ENCODE assay signal across 8 mouse cellular contexts in the genomic region with DNA sequence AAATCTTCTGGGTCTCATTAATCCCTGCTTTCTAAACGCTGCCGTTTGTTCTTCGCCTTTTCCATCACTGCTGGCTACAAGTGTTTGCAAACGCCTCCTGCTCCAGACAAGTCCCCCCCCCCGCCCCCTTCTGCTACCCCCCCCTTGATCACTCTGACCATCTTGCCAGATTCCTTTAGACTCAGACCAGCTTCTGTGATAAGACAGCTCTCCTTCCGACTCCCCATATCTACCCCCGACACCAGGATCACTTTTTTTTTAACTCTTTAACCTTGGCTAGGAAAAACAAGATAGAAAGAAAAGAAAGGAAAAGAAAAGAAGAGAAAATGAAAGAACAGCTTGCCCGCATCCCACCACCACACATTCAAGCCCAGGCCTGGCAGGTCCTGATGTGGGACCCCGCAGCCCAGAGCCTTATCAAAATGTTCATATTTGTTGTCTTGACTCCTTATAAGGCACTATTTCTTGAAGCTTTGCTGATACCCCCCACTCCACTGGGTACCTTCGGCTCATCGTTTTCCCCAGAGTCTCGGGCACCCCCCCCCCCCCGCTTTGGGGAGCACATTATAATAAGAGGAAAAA. TPM values are rescaled to one million over a fixed set of nuclear protein-coding genes. Genes with fewer than 3 reads are reported as not detected.
A peak's percentile ranks its signal among the peaks of the same experiment; 100 is the strongest.
DNase-seq lines count a peak whose midpoint lies in the region; ATAC-seq and TF ChIP-seq lines count a peak whose summit lies in the region.

No protein-coding gene starts in this region.

- no peaks in the 10 kb centered on the region for H3K36me3 ChIP-seq in C2C12 (ENCODE audit: control insufficient read depth, insufficient read depth)
- no peaks in the 10 kb centered on the region for H3K36me3 ChIP-seq in forebrain, embryonic 12.5 days (replicated peaks)
- H3K36me3 ChIP-seq in liver, embryonic 13.5 days, result 0 out of 2 replicates have a peak, but pooled peaks cover 2% of the 10 kb centered on the region

- peak overlapping the region; percentile 42 for H3K4me3 ChIP-seq in C2C12 (ENCODE audit: insufficient read depth, poor library complexity, severe bottlenecking)
- peak overlapping the region; percentile 80 for H3K4me3 ChIP-seq in forebrain, embryonic 12.5 days (replicated peaks)
- H3K4me3 ChIP-seq in liver, embryonic 13.5 days (replicated peaks), result peak overlapping the region; percentile 92

- peak overlapping the region; percentile 87 for H3K9ac ChIP-seq in forebrain, embryonic 12.5 days
- peak overlapping the region; percentile 95 for H3K9ac ChIP-seq in liver, embryonic 13.5 days

- ATAC-seq in forebrain, embryonic 12.5 days (ENCODE audit: low FRiP score), result no peak
- peak; percentile 35 for ATAC-seq in liver, embryonic 13.5 days (ENCODE audit: low read depth)
- no peak for ATAC-seq in granulocyte monocyte progenitor cell, adult 5-6 weeks (replicated peaks; ENCODE audit: poor library complexity, severe bottlenecking)

- H3K4me1 ChIP-seq in forebrain, embryonic 12.5 days, result peaks cover 22% of the 10 kb centered on the region
- H3K4me1 ChIP-seq in liver, embryonic 13.5 days (replicated peaks), result peaks cover 63% of the 10 kb centered on the region

- DNase-seq in embryo, embryonic 10.5 days (ENCODE audit: low spot score), result peak; percentile 30
- DNase-seq in embryo, embryonic 9.5 days (ENCODE audit: extremely low spot score), result no peak
- DNase-seq in liver, embryonic 13.5 days, result peak; percentile 35
- DNase-seq in cerebellum, adult 9-10 months, result no peak
- no peak for DNase-seq in natural killer cell, adult 2 months (ENCODE audit: low spot score in 2 of 2)

- 2% methylated on average over 13 of the region's 13 CpGs for WGBS in forebrain, embryonic 12.5 days
- WGBS in liver, embryonic 13.5 days (ENCODE audit: insufficient replicate concordance), result 3% methylated on average over 13 of the region's 13 CpGs

- no peak overlapping the region for H3ac ChIP-seq in C2C12 (ENCODE audit: control insufficient read depth, insufficient read length, low read depth)

- H3K79me3 ChIP-seq in C2C12 (ENCODE audit: low read depth), result no peaks in the 10 kb centered on the region

- TF ChIP-seq CTCF in C2C12 (IDR thresholded peaks at IDR 0.05; ENCODE audit: control insufficient read depth, insufficient read depth, insufficient read length), result no peak

- peak overlapping the region; percentile 72; the same call in 1 of the 2 replicates for H3K27ac ChIP-seq in forebrain, embryonic 12.5 days
- peak overlapping the region; percentile 90 for H3K27ac ChIP-seq in liver, embryonic 13.5 days

- H3K4me2 ChIP-seq in forebrain, embryonic 12.5 days, result peak overlapping the region; percentile 80
- H3K4me2 ChIP-seq in liver, embryonic 13.5 days, result peak overlapping the region; percentile 96

- no peaks in the 10 kb centered on the region for H3K9me3 ChIP-seq in forebrain, embryonic 12.5 days
- H3K9me3 ChIP-seq in liver, embryonic 13.5 days (replicated peaks), result no peaks in the 10 kb centered on the region

- H3K27me3 ChIP-seq in C2C12 (ENCODE audit: control insufficient read depth, insufficient read depth, insufficient read length), result peaks cover 15% of the 10 kb centered on the region
- peaks cover 28% of the 10 kb centered on the region; the same call in 1 of the 2 replicates for H3K27me3 ChIP-seq in forebrain, embryonic 12.5 days
- peaks cover 26% of the 10 kb centered on the region for H3K27me3 ChIP-seq in liver, embryonic 13.5 days

- H3K79me2 ChIP-seq in C2C12 (ENCODE audit: control insufficient read depth, insufficient read depth), result no peaks in the 10 kb centered on the region

TF ChIP-seq in C2C12, 6 proteins besides CTCF, POLR2A, EP300 and RAD21:
- TF ChIP-seq MAX (IDR thresholded peaks at IDR 0.05), result no peak
- no peak for TF ChIP-seq MYOD1 (IDR thresholded peaks at IDR 0.05; ENCODE audit: control insufficient read depth, insufficient read length, low read depth)
- no peak for TF ChIP-seq USF1 (IDR thresholded peaks at IDR 0.05; ENCODE audit: low read depth)
- no peak for TF ChIP-seq MYOG (IDR thresholded peaks at IDR 0.05; ENCODE audit: control insufficient read depth, extremely low read depth, insufficient read length)
- TF ChIP-seq FOSL1 (IDR thresholded peaks at IDR 0.05; ENCODE audit: insufficient read depth, low read length, poor library complexity, severe bottlenecking), result no peak
- no peak for TF ChIP-seq CEBPB (IDR thresholded peaks at IDR 0.05; ENCODE audit: low read depth)

RNA-seq across cellular contexts. Expression of gene Stat5b, which starts 1.0 kb away (rescaled TPM):
- 2.4 TPM for polyA plus RNA-seq in C2C12 (2012; fragmentation: generic; extraction: Trizol)
- 16.6 and 17.3 TPM in 2 replicates for polyA plus RNA-seq in forebrain, embryonic 12.5 days (2016; fragmentation: Nextera tagmentation; extraction: Ambion mirVana)
- polyA plus RNA-seq in liver, embryonic 13.5 days (2015; fragmentation: Nextera tagmentation; extraction: Ambion mirVana), result 21.1 and 23.8 TPM in 2 replicates
- total RNA-seq in granulocyte monocyte progenitor cell, adult 5-6 weeks (2014; fragmentation: Nextera tagmentation), result 35.5 and 40.5 TPM in 2 replicates
- 36.8 and 37.1 TPM in 2 replicates for total RNA-seq in granulocyte monocyte progenitor cell, adult 5-6 weeks (2017)

RNA-seq across cellular contexts. Expression of gene Stat5a, which starts 9.6 kb away (rescaled TPM):
- polyA plus RNA-seq in C2C12 (2012; fragmentation: generic; extraction: Trizol), result 13.3 TPM
- polyA plus RNA-seq in forebrain, embryonic 12.5 days (2016; fragmentation: Nextera tagmentation; extraction: Ambion mirVana), result 1.2 and 1.8 TPM in 2 replicates
- polyA plus RNA-seq in liver, embryonic 13.5 days (2015; fragmentation: Nextera tagmentation; extraction: Ambion mirVana), result 11.1 and 14.6 TPM in 2 replicates
- 33.7 and 36.6 TPM in 2 replicates for total RNA-seq in granulocyte monocyte progenitor cell, adult 5-6 weeks (2014; fragmentation: Nextera tagmentation)
- total RNA-seq in granulocyte monocyte progenitor cell, adult 5-6 weeks (2017), result 28.9 and 29.0 TPM in 2 replicates

Comparison
In these comparisons a context has a peak if more than half of its experiments do, and no peak if none do; other contexts are left out.
1. DNase-seq: peak in embryo, embryonic 10.5 days (single experiment) and liver, embryonic 13.5 days (single experiment); none in embryo, embryonic 9.5 days (single experiment), cerebellum, adult 9-10 months (single experiment) and natural killer cell, adult 2 months (0 of 2).
2. H3K4me3 ChIP-seq: peak in every context shown above with its lines; median percentile 92 in liver, embryonic 13.5 days; 80 in forebrain, embryonic 12.5 days; 42 in C2C12.